9 mouse cellular contexts compared by ENCODE assay signal in the genomic region with DNA sequence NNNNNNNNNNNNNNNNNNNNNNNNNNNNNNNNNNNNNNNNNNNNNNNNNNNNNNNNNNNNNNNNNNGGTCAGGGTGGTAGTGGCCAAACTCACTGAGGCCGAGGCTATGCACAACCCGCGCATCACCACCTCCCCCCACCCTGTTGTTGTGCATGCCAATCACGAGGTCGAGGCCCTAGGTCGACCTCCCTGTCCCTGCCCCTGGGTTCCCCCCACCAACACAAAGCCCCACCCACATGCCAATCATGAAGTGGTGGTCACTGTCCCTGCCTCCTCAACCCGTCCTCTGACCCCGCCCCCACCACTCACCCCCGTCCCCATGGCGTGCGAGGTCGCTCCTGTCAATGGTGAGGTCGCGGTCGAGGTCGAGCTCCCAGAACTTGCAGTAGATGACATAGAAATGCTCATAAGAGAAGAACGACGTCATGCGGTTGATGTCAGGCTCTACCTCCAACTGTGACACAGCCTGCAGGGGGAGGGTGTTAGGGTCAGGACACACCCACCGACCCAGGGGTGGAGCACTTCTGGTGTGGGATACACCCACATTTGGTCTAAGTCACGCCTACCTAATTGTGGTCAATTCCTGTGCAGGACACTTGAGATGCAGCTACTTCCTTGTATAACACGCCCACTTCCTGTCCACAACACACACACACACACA. TPM values are rescaled to one million over a fixed set of nuclear protein-coding genes. Genes with fewer than 3 reads are reported as not detected.
A peak's percentile ranks its signal among the peaks of the same experiment; 100 is the strongest.
DNase-seq lines count a peak whose midpoint lies in the region; ATAC-seq lines count a peak whose summit lies in the region.
"Had no signal": no experiment of that assay in that cellular context is flagged by ENCODE, and none has a peak within 500 bp of the region (broad histone marks: within the 10 kb centered on the region; RNA-seq: fewer than 3 reads in every experiment).

No protein-coding gene starts in this region.

- H3K27me3 ChIP-seq in limb, embryonic 11.5 days (ENCODE audit: control insufficient read depth, insufficient read depth, low read length) = no peaks in the 10 kb centered on the region
- no peaks in the 10 kb centered on the region for H3K27me3 ChIP-seq in limb, embryonic 10.5 days (ENCODE audit: low read depth, poor library complexity, severe bottlenecking)
- no peaks in the 10 kb centered on the region for H3K27me3 ChIP-seq in intestine, embryonic 15.5 days (replicated peaks)
- H3K27me3 ChIP-seq in liver, embryonic 11.5 days (replicated peaks; ENCODE audit: control insufficient read depth, insufficient read depth, low read length) = no peaks in the 10 kb centered on the region
- H3K27me3 ChIP-seq in neural tube, embryonic 15.5 days (replicated peaks) = no peaks in the 10 kb centered on the region

- no peaks in the 10 kb centered on the region for H3K4me1 ChIP-seq in limb, embryonic 11.5 days (ENCODE audit: control insufficient read depth, insufficient read depth, low read length)
- H3K4me1 ChIP-seq in limb, embryonic 10.5 days = no peaks in the 10 kb centered on the region
- no peaks in the 10 kb centered on the region for H3K4me1 ChIP-seq in intestine, embryonic 15.5 days (replicated peaks)
- H3K4me1 ChIP-seq in liver, embryonic 11.5 days (replicated peaks; ENCODE audit: control insufficient read depth, insufficient read depth, low read length) = no peaks in the 10 kb centered on the region
- H3K4me1 ChIP-seq in neural tube, embryonic 15.5 days = no peaks in the 10 kb centered on the region

- H3K4me2 ChIP-seq in limb, embryonic 11.5 days (ENCODE audit: low read depth, severe bottlenecking) = no peak overlapping the region
- H3K4me2 ChIP-seq in intestine, embryonic 15.5 days (replicated peaks) = no peak overlapping the region
- no peak overlapping the region for H3K4me2 ChIP-seq in liver, embryonic 11.5 days
- H3K4me2 ChIP-seq in neural tube, embryonic 15.5 days = no peak overlapping the region

- WGBS in limb, embryonic 11.5 days = 95% methylated on average over 21 of the region's 22 CpGs
- WGBS in limb, embryonic 10.5 days = 96% methylated on average over 22 of the region's 22 CpGs
- 98% methylated on average over 22 of the region's 22 CpGs for WGBS in intestine, embryonic 15.5 days
- 95% methylated on average over 22 of the region's 22 CpGs for WGBS in liver, embryonic 11.5 days
- 97% methylated on average over 19 of the region's 22 CpGs for WGBS in neural tube, embryonic 15.5 days

- H3K9me3 ChIP-seq in limb, embryonic 11.5 days (ENCODE audit: control insufficient read depth, low read length) = peaks cover 17% of the 10 kb centered on the region; the same call in 1 of the 2 replicates
- peaks cover 10% of the 10 kb centered on the region; the same call in 1 of the 2 replicates for H3K9me3 ChIP-seq in limb, embryonic 10.5 days (replicated peaks)
- H3K9me3 ChIP-seq in intestine, embryonic 15.5 days = peaks cover 16% of the 10 kb centered on the region
- peaks cover 32% of the 10 kb centered on the region for H3K9me3 ChIP-seq in liver, embryonic 11.5 days (ENCODE audit: control insufficient read depth, low read length)
- peaks cover 11% of the 10 kb centered on the region for H3K9me3 ChIP-seq in neural tube, embryonic 15.5 days (replicated peaks)

- ATAC-seq in limb, embryonic 11.5 days (ENCODE audit: insufficient number of reproducible peaks, low FRiP score, low TSS enrichment, low read depth) = peak; percentile 26
- 0 out of 2 replicates have a peak, but pooled peaks have one; percentile 7 for ATAC-seq in common myeloid progenitor, adult 5-6 weeks (replicated peaks; ENCODE audit: low read depth, poor library complexity, severe bottlenecking)
- peak; percentile 31 for ATAC-seq in intestine, embryonic 15.5 days
- peak; percentile 13; the same call in 1 of the 2 replicates for ATAC-seq in liver, embryonic 11.5 days (replicated peaks; ENCODE audit: low FRiP score)
- ATAC-seq in neural tube, embryonic 15.5 days (ENCODE audit: low FRiP score) = peak; percentile 48; the same call in 1 of the 2 replicates

- no peak overlapping the region for H3K4me3 ChIP-seq in limb, embryonic 11.5 days (ENCODE audit: low read depth, low read length)
- H3K4me3 ChIP-seq in limb, embryonic 10.5 days = no peak overlapping the region
- no peak overlapping the region for H3K4me3 ChIP-seq in intestine, embryonic 15.5 days (replicated peaks)
- no peak overlapping the region for H3K4me3 ChIP-seq in liver, embryonic 11.5 days (ENCODE audit: low read depth, low read length)
- no peak overlapping the region for H3K4me3 ChIP-seq in neural tube, embryonic 15.5 days (replicated peaks)

- peaks cover 31% of the 10 kb centered on the region for H3K36me3 ChIP-seq in limb, embryonic 11.5 days (ENCODE audit: control insufficient read depth, insufficient read depth, low read length)
- H3K36me3 ChIP-seq in limb, embryonic 10.5 days = peaks cover 38% of the 10 kb centered on the region
- peaks cover 33% of the 10 kb centered on the region for H3K36me3 ChIP-seq in intestine, embryonic 15.5 days
- peaks cover 37% of the 10 kb centered on the region for H3K36me3 ChIP-seq in liver, embryonic 11.5 days (ENCODE audit: control insufficient read depth, insufficient read depth, low read length)
- peaks cover 36% of the 10 kb centered on the region for H3K36me3 ChIP-seq in neural tube, embryonic 15.5 days

- H3K27ac ChIP-seq in limb, embryonic 11.5 days (replicated peaks; ENCODE audit: low read depth, low read length) = no peak overlapping the region
- no peak overlapping the region for H3K27ac ChIP-seq in limb, embryonic 10.5 days
- H3K27ac ChIP-seq in intestine, embryonic 15.5 days = no peak overlapping the region
- H3K27ac ChIP-seq in liver, embryonic 11.5 days (ENCODE audit: low read depth, low read length) = no peak overlapping the region
- H3K27ac ChIP-seq in neural tube, embryonic 15.5 days (replicated peaks) = no peak overlapping the region
- H3K27ac ChIP-seq: macrophage had no signal

- H3K9ac ChIP-seq in limb, embryonic 11.5 days (ENCODE audit: low read length) = no peak overlapping the region
- no peak overlapping the region for H3K9ac ChIP-seq in intestine, embryonic 15.5 days
- no peak overlapping the region for H3K9ac ChIP-seq in liver, embryonic 11.5 days (ENCODE audit: low read depth, low read length)
- no peak overlapping the region for H3K9ac ChIP-seq in neural tube, embryonic 15.5 days (replicated peaks)

- DNase-seq in limb, embryonic 11.5 days (ENCODE audit: low spot score) = peak; percentile 21
- no peak for DNase-seq in limb, embryonic 10.5 days (ENCODE audit: low spot score)
- peak; percentile 78 for DNase-seq in R1 (ENCODE audit: low read depth, low spot score)
- DNase-seq in liver, embryonic 11.5 days (ENCODE audit: low spot score) = no peak
- no peak for DNase-seq in adipocyte (ENCODE audit: low spot score)

RNA-seq across cellular contexts. Expression of gene Ppp2r3d, which starts 37.9 kb away (rescaled TPM):
- 97.9 and 99.4 TPM in 2 replicates for polyA plus RNA-seq in limb, embryonic 11.5 days (2014; fragmentation: Nextera tagmentation; extraction: Ambion mirVana)
- polyA plus RNA-seq in limb, embryonic 10.5 days (2016; fragmentation: Nextera tagmentation; extraction: Ambion mirVana) = 113 and 131 TPM in 2 replicates
- 11.1 and 23.5 TPM in 2 replicates for total RNA-seq in common myeloid progenitor, adult 5-6 weeks (2017)
- polyA plus RNA-seq in intestine, embryonic 15.5 days (2015; fragmentation: Nextera tagmentation; extraction: Ambion mirVana) = 135 and 148 TPM in 2 replicates
- polyA plus RNA-seq in liver, embryonic 11.5 days (2014; fragmentation: Nextera tagmentation; extraction: Ambion mirVana) = 83.7 and 91.3 TPM in 2 replicates
- polyA plus RNA-seq in neural tube, embryonic 15.5 days (2015; fragmentation: Nextera tagmentation; extraction: Ambion mirVana) = 153 and 158 TPM in 2 replicates

RNA-seq across cellular contexts. Expression of gene Gm21836, which starts 54.8 kb away (rescaled TPM):
- polyA plus RNA-seq in limb, embryonic 11.5 days (2014; fragmentation: Nextera tagmentation; extraction: Ambion mirVana) = not detected in 2 replicates
- polyA plus RNA-seq in limb, embryonic 10.5 days (2016; fragmentation: Nextera tagmentation; extraction: Ambion mirVana) = not detected in 2 replicates
- not detected in 2 replicates for total RNA-seq in common myeloid progenitor, adult 5-6 weeks (2017)
- not detected in 2 replicates for polyA plus RNA-seq in intestine, embryonic 15.5 days (2015; fragmentation: Nextera tagmentation; extraction: Ambion mirVana)
- polyA plus RNA-seq in liver, embryonic 11.5 days (2014; fragmentation: Nextera tagmentation; extraction: Ambion mirVana) = not detected in 2 replicates
- not detected in 2 replicates for polyA plus RNA-seq in neural tube, embryonic 15.5 days (2015; fragmentation: Nextera tagmentation; extraction: Ambion mirVana)
- polyA plus RNA-seq: macrophage had no signal

Comparison
In these comparisons a context has a peak if more than half of its experiments do, and no peak if none do; other contexts are left out.
1. DNase-seq: peak in limb, embryonic 11.5 days (single experiment) and R1 (single experiment); none in limb, embryonic 10.5 days (single experiment), liver, embryonic 11.5 days (single experiment) and adipocyte (single experiment).
2. Peak in every context shown above with its lines, with median percentiles within 50 percentile points of each other: ATAC-seq.